Mouse (Mus musculus): ENCODE results near the gene Zbtb6.
A peak's percentile ranks its signal among the peaks of the same experiment; 100 is the strongest.

Gene Zbtb6

GRCm38 (mm10) chr2:37442611-37443591 lies at the start of gene Zbtb6, which contains the start of the genes Zbtb26 and Rabgap1:
Gene Zbtb6 (minus strand): TSS chr2:37443171.
Gene Zbtb26 (minus strand): TSS chr2:37443135.
Gene Rabgap1 (plus strand): TSS chr2:37443279.
- peak; percentile 93 for DNase-seq (ENCODE audit: low spot score)

GRCm38 (mm10) chr2:37488956-37489355 lies 46.0 kb upstream of the Zbtb6 start:
- DNase-seq (ENCODE audit: low spot score): no peak

DNA sequence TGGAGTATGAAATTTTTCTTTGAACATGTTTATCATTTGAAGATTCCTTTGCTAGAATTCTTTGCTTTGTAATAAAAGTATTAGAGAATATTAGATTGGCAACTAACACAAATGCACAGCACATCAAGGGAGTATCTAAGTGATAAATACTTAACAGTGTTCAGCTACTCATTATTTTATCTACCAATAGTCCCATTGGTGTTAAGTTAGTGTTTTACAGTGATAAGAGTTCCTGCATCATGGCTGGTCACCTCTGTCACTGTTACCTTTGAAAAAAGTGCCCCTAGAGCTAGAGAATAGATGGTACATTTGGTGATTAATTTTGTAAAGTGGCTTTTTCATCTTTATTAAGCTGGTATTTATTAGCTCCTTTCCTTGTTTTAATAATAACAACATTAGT lies 43.4 kb upstream of the Zbtb6 start:
- no peak for DNase-seq (ENCODE audit: low spot score)

DNA sequence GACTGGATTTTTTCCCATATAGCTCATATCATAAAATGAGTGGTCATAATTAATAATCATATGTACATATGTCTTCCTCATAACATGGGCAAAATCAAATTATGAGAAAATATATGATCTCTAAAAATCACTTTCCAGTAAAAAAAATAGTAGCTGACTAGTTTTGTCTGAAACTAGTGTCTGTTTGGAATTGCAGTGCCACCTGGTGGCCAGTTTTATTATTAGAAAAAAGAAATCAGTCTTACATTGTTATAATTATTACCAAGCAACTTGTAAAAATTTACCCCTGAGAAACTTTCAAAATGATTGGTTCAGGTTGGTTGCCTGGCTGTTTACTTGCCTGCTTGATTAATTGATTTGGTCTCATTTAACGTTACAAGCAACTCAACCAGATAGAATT lies 42.4 kb upstream of the Zbtb6 start:
- DNase-seq (ENCODE audit: low spot score): no peak

GRCm38 (mm10) chr2:37484165-37484564 lies 41.2 kb upstream of the Zbtb6 start:
- no peak for DNase-seq (ENCODE audit: low spot score)

- DNase-seq (ENCODE audit: low spot score): no peak
These were observed 37.1 kb upstream of the Zbtb6 start for GRCm38 (mm10) chr2:37480039-37480438.

- no peak for DNase-seq (ENCODE audit: low spot score)
These were observed 36.6 kb upstream of the Zbtb6 start for GRCm38 (mm10) chr2:37479559-37479958.

- no peak for DNase-seq (ENCODE audit: low spot score)
These were observed 23.3 kb upstream of the Zbtb6 start for GRCm38 (mm10) chr2:37466266-37466665.

DNA sequence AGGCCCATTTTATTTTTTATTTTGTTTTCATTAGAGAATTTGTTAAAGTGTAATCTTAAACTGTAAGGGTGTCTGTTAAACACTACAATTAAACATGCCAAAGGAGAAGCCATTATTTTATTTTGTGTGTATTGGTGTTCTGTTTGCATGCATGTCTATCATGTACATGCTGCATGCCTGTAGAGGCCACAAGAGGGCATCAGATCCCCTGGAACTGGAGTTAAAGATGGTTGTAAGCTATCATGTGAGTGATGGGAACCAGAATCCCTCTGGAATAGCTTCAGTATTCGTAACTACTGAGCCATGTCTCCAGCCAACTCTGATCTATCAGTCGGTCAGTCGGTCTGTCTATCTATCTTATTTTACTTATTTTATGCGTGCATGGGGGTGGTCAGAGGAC lies 17.7 kb upstream of the Zbtb6 start:
- DNase-seq (ENCODE audit: low spot score): no peak

DNA sequence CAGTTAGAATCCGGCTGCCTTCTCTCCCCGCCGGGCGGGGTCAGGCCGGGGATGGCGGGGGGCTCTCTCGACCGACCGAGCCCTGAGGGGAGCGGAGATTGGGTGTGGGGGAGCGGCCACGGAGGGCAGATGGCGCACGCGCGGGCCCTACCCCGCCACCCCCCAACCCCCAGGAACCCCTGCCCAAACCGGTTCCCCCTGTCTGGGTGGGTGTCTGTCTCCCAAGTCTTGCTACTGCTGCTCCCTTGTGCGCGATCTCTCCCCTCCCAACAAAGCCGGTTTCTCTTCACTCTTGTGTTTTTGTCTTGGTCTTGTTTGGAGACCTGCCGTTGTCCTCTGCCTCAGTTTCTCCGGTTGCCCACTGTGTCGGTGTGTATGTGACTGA lies 9.4 kb upstream of the Zbtb6 start:
- no peak for DNase-seq (ENCODE audit: low spot score)

DNA sequence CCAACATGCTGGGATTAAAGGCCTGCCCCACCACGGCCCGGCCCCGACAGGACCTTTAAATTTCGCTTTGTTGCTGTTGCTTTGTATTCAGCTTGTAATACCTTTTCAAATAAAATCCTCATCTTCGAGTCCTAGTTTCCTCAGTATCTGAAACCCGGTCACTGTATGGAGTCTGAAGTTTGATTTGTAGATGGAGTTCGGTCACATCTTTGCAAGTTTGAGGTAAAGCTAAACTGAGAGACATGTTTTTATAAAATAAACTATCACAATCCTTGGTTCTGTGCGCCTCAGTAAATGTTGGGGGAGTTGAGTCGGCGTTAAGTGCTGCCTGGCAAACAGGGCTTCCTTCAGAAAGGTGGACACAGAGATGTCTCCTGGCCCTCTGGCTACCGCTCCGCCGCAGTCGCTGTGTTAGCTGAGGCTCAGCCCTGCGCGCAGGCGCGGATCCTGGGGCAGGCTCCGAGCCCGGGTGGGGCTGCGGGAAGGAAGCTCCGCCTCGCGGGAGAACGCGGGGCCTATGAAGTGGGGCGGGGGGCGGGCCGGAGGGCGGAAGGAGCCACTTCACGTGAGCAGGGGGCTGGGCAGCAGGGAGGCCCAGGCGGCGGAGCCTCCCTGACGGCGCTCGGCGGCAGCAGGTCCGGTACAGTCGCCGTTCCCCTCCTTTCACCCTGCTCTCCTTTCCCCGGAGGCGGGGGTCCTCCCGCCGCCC lies 8.8 kb upstream of the Zbtb6 start:
- DNase-seq (ENCODE audit: low spot score): peak; percentile 79

GRCm38 (mm10) chr2:37431609-37432008 lies 11.4 kb downstream of the Zbtb6 start:
- DNase-seq (ENCODE audit: low spot score): no peak

GRCm38 (mm10) chr2:37430593-37431464 lies 12.1 kb downstream of the Zbtb6 start:
- peak; percentile 36 for DNase-seq (ENCODE audit: low spot score)

GRCm38 (mm10) chr2:37423671-37424070 lies 19.3 kb downstream of the Zbtb6 start:
- no peak for DNase-seq (ENCODE audit: low spot score)

DNA sequence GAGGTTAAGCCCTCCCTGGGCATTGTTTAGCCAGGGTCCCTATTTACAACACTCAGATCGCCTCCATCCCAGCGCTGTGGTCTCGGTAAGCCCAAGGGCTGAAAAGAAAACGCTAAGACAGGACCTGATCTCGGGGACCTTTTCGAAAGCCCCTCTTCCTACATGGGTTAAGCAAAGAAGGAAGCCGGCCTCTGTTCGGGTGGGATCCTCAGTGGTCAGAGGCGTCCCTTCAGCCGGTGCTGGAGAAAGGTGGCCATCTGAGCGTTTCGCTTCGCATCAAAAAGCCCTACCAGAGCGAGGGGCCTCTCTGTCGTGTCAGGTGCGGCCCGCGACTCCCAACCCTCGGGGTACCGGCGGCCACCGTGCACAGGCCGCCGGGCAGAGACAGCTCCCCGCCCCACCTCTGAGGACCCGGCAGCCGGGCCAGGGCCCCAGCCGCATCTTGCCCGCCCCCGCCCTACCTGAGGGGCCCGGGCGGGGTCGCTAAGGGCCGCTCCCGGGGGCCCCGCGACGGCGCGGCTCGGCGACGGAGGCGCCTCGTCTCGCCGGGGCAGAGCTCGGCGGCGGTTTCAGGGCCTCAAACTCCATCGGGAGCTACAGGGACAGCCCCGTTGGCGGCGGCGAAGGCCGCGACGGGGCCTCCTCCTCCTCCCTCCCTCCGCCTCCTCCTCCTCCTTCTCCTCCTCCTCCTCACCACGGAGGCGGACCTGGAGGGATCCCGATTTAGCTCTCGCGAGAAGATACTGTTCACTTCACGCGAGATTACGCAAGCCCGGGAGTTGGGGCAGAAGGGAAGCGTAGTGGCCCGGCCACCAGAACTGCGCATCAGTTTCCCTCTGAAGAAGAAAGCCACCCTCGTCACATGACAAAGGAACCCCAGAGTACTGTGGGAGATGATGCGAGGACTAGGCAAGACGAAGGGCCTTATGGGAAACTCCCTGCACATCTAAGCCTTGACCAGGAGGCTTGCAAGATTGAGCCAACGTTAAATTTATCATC lies 20.4 kb downstream of the Zbtb6 start, which contains the start of gene Rc3h2:
Rc3h2 (minus strand) TSS at position 598 of the 999 bp plus-strand sequence.
- peak; percentile 84 for DNase-seq (ENCODE audit: low spot score)

DNA sequence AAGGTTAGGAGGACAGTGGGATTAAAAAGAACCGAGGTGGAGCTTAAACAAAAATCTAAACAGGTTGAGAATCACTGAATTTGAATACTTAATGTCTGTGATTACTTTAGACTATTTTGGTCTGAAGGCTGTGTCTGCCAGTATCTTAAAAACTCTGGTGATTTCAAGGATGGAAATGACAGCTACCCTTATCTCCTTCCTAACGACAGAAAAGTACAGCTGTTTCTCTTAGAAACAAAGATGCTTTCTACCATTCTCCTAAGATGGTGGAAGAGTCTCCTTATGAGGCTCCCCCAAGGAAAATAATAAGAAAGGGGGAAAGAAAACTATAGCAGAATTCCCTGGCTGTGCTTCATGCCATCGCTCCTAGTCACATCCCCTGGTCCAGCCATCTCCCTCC lies 21.1 kb downstream of the Zbtb6 start:
- no peak for DNase-seq (ENCODE audit: low spot score)

GRCm38 (mm10) chr2:37395539-37395938 lies 47.4 kb downstream of the Zbtb6 start:
- DNase-seq (ENCODE audit: low spot score): no peak

- no peak for DNase-seq (ENCODE audit: low spot score)
These were observed 60.0 kb downstream of the Zbtb6 start for GRCm38 (mm10) chr2:37382921-37383320.

DNA sequence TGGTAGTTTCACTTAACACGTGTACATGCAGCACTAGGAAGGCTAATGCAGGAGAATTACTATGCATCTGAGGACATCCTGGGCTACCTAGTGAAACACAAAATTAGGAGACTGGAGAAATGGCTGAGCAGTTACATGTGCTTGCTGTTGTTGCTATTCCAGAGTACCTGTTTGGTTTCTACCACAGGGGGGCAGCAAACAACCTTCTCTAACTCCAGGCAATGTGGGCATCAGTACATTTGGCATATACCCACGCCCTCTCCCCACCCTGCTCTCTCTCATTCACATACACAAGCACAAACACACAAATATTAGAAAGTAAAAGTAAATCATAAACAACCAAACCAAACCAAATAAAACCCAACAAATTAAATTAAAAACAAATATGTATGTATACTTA lies 62.8 kb downstream of the Zbtb6 start:
- DNase-seq (ENCODE audit: low spot score): no peak

GRCm38 (mm10) chr2:37376018-37376417 lies 67.0 kb downstream of the Zbtb6 start:
- DNase-seq (ENCODE audit: low spot score): no peak
